Mouse (Mus musculus) liver, adult 2 months (tissue): ENCODE measurements around the gene Sec24b. TPM values are rescaled to one million over a fixed set of nuclear protein-coding genes. Genes with fewer than 3 reads are reported as not detected.

Experiments
- DNase-seq: peaks from one replicate; pipeline ENCODE4 v3.0.0-alpha.2; 2011; ENCODE audit warnings: low read depth, low spot score; ENCODE audit errors: extremely low read depth
- H3K27ac ChIP-seq: fragments of 200-500 bp; replicated peaks from 2 replicates; pipeline ENCODE4 v1.5.1; 2012; ENCODE audit warnings: low read depth, mild to moderate bottlenecking, control low read depth, inconsistent platforms, low read length; ENCODE audit not compliant: insufficient read depth
- H3K27me3 ChIP-seq: fragments of 200-500 bp; 2 replicates; pipeline ENCODE4 v1.6.1; 2012; ENCODE audit warnings: mild to moderate bottlenecking, moderate library complexity, low read length, inconsistent platforms; ENCODE audit not compliant: control insufficient read depth, insufficient read depth
- H3K36me3 ChIP-seq: fragments of 200-500 bp; 2 replicates; pipeline ENCODE4 v1.6.1; 2012; ENCODE audit warnings: low read length, inconsistent platforms; ENCODE audit not compliant: control insufficient read depth, insufficient read depth
- H3K4me1 ChIP-seq: fragments of 200-500 bp; 2 replicates; pipeline ENCODE4 v1.6.1; 2011; ENCODE audit warnings: low read length; ENCODE audit not compliant: control insufficient read depth, insufficient read depth
- H3K4me3 ChIP-seq: fragments of 200-500 bp; 2 replicates; pipeline ENCODE4 v1.5.1; 2011; ENCODE audit warnings: low read depth, mild to moderate bottlenecking, control low read depth, low read length, moderate library complexity; ENCODE audit not compliant: insufficient read depth
- H3K79me2 ChIP-seq: fragments of 200-500 bp; 2 replicates; pipeline ENCODE4 v1.6.1; 2012; ENCODE audit warnings: inconsistent platforms, mild to moderate bottlenecking, low read length, moderate library complexity; ENCODE audit not compliant: control insufficient read depth, insufficient read depth
- H3K9ac ChIP-seq: fragments of 200-500 bp; 2 replicates; pipeline ENCODE4 v1.6.1; 2012; ENCODE audit warnings: low read depth, mild to moderate bottlenecking, control low read depth, inconsistent platforms, low read length
- CTCF ChIP-seq: fragments of 200-500 bp; IDR thresholded peaks from 2 replicates; pipeline ENCODE4 v1.5.1; 2011; ENCODE audit warnings: low read depth, low read length, control low read depth
- POLR2A ChIP-seq: fragments of 200-500 bp; IDR thresholded peaks from 2 replicates; pipeline ENCODE4 v1.6.1; 2011; ENCODE audit warnings: low read length, control low read depth; ENCODE audit not compliant: insufficient read depth; ENCODE audit errors: extremely low read depth
- WGBS: fragments of 180-500 bp; shearing (Covaris S2); methylation state at CpG from one replicate; pipeline ENCODE4 v1.1.7; 2018; 5-methylcytosine and 5-hydroxymethylcytosine counted together
- polyA plus RNA-seq: library from polyadenylated mRNA; depleted of rRNA; stranded (reverse); fragments of >200 nt; gene quantifications from 2 replicates; pipeline ENCODE4 v1.2.3, GENCODE M21; 2012
- total RNA-seq: library from RNA; depleted of rRNA; stranded (reverse); fragments of >200 nt; gene quantifications from 2 replicates; pipeline ENCODE4 v1.2.3, GENCODE M21; 2014

Gene Sec24b
- total and polyA plus RNA-seq, 2 experiments: 7.9 to 15.8 TPM

DNA sequence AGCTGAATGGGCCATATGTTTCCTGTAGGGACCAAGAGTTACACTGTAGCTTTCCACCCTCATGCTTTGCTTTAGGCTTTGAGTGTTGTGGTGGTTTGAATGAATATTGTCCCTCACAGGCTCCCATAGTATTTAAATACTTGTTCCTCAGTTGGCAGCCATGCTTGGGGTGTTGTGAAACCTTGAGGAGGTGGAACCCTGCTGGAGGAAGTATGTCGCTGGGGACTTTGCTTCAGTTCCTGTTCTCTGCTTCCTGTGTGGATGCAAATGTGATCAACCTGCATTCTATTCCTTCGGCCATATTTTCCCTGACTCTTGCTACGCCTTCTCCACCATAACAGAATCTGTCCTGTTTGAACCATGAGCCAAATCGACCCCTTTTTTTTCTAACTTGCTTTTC lies 108.1 kb downstream of the Sec24b start:
- TF ChIP-seq CTCF: no peak
- no peak for TF ChIP-seq POLR2A
- WGBS: 82% methylated on average over 4 of the region's 4 CpGs
- Histone ChIP-seq H3K4me3 (no peak overlapping the region), H3K9ac (no peak overlapping the region), H3K36me3 (no peaks in the 10 kb centered on the region), H3K27ac (no peak overlapping the region), H3K79me2 (no peaks in the 10 kb centered on the region), H3K27me3 (no peaks in the 10 kb centered on the region), H3K4me1 (no peaks in the 10 kb centered on the region)
- no peak for DNase-seq

- Histone ChIP-seq H3K27me3 (no peaks in the 10 kb centered on the region), H3K27ac (no peak overlapping the region), H3K9ac (no peak overlapping the region), H3K4me3 (no peak overlapping the region), H3K36me3 (no peaks in the 10 kb centered on the region), H3K79me2 (no peaks in the 10 kb centered on the region), H3K4me1 (no peaks in the 10 kb centered on the region)
- DNase-seq: no peak
- no peak for TF ChIP-seq POLR2A
- TF ChIP-seq CTCF: no peak
- WGBS: 86% methylated on average over 5 of the region's 5 CpGs
Measured at GRCm38 (mm10) chr3:129949158-129949773, 112.1 kb downstream of the Sec24b start.

GRCm38 (mm10) chr3:129948359-129948758 lies 113.0 kb downstream of the Sec24b start:
- no peak overlapping the region for H3K9ac ChIP-seq
- WGBS: 88% methylated on average over 5 of the region's 5 CpGs
- H3K4me1 ChIP-seq: no peaks in the 10 kb centered on the region
- H3K27me3 ChIP-seq: no peaks in the 10 kb centered on the region
- H3K4me3 ChIP-seq: no peak overlapping the region
- H3K36me3 ChIP-seq: no peaks in the 10 kb centered on the region
- TF ChIP-seq POLR2A: no peak
- no peak for TF ChIP-seq CTCF
- no peak overlapping the region for H3K27ac ChIP-seq
- DNase-seq: no peak
- H3K79me2 ChIP-seq: no peaks in the 10 kb centered on the region

DNA sequence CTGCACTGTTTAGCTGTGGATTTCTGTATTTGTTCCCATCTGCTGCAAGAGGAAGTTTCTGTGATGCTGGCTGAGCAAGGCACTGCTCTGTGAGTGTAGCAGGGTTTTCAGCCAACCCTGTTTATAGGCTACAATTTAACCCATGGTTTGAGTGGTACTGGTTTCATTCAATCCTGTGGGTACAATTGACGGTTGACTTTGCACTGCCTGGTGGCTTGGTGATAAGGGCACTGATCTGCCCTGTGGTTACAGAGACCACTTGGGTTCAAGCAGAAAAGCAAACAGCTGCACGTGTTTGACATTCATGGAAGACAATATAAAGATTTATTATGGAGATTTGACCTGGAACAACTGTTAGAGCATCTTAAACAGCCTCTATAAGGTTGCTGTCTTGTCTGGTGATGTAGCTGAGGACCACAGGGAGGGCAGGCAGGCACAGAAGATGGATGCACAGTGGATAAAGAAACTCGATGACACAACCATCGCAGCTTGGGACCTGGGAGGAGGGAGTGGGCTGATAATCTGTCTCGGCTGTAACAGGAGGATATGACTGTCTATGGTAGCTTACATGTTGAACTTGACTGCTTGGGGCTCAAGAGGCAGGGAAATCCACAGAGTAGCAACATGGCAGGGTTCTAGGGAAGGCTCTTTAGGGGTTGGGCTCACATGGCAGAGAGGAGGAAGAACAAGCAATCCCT lies 115.0 kb downstream of the Sec24b start:
- Histone ChIP-seq H3K9ac (no peak overlapping the region), H3K4me1 (no peaks in the 10 kb centered on the region), H3K27me3 (no peaks in the 10 kb centered on the region), H3K4me3 (no peak overlapping the region), H3K27ac (no peak overlapping the region), H3K79me2 (no peaks in the 10 kb centered on the region), H3K36me3 (no peaks in the 10 kb centered on the region)
- WGBS: 73% methylated on average over 5 of the region's 5 CpGs
- no peak for DNase-seq
- no peak for TF ChIP-seq POLR2A
- TF ChIP-seq CTCF: no peak

DNA sequence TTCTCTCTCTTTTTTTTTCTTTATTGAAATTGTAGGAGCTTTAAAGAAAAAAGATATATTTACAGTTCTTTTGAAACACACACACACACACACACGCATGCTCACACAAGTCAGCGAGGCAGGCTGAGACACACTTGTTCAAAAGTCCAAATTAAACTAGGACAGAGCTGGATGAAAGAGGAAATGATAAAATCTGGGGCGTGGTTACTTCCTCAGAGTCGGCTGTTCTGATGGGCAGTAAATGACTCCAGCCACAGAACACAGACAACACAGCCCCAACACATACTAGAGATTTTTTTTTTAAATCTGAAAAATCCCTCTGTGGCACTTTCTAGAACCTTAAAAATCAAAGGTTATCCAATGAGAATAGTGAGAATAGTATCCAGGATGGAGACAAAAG lies 117.5 kb downstream of the Sec24b start:
- H3K27ac ChIP-seq: no peak overlapping the region
- H3K4me3 ChIP-seq: no peak overlapping the region
- H3K27me3 ChIP-seq: no peaks in the 10 kb centered on the region
- H3K4me1 ChIP-seq: no peaks in the 10 kb centered on the region
- TF ChIP-seq CTCF (no peak), POLR2A (no peak)
- no peaks in the 10 kb centered on the region for H3K36me3 ChIP-seq
- 58% methylated on average over 4 of the region's 4 CpGs for WGBS
- H3K79me2 ChIP-seq: no peaks in the 10 kb centered on the region
- no peak overlapping the region for H3K9ac ChIP-seq
- no peak for DNase-seq

- Histone ChIP-seq H3K4me1 (no peaks in the 10 kb centered on the region), H3K36me3 (no peaks in the 10 kb centered on the region), H3K27me3 (no peaks in the 10 kb centered on the region), H3K9ac (no peak overlapping the region), H3K79me2 (no peaks in the 10 kb centered on the region), H3K27ac (no peak overlapping the region), H3K4me3 (no peak overlapping the region)
- DNase-seq: no peak
- WGBS: 98% methylated on average over 1 of the region's 1 CpGs
- TF ChIP-seq CTCF: no peak
- TF ChIP-seq POLR2A: no peak
Measured at GRCm38 (mm10) chr3:129941291-129941690, 120.1 kb downstream of the Sec24b start.
